Mouse (Mus musculus): ENCODE data around the gene Socs3.

Socs3 gene

DNA sequence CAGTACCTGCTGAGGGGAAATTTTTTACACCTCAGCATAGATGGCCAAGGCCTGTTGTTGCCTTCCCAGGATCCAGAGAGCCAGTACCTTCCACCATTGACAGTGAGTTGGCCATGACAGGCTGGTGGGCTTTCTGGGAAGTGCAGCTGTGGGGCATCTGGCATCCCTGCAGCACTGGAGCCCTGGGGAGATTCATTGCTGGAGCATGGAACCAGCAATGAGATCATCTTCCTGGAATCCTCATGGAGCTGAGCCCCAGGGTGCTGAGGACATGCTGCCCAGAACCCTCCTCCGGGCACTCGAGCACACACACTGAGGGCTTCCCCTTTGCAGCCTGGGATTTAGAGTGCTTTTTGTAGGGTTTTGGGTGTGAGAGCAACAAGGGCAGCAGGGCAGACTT is 25.4 kb upstream of the Socs3 start:
- no peak for DNase-seq

DNA sequence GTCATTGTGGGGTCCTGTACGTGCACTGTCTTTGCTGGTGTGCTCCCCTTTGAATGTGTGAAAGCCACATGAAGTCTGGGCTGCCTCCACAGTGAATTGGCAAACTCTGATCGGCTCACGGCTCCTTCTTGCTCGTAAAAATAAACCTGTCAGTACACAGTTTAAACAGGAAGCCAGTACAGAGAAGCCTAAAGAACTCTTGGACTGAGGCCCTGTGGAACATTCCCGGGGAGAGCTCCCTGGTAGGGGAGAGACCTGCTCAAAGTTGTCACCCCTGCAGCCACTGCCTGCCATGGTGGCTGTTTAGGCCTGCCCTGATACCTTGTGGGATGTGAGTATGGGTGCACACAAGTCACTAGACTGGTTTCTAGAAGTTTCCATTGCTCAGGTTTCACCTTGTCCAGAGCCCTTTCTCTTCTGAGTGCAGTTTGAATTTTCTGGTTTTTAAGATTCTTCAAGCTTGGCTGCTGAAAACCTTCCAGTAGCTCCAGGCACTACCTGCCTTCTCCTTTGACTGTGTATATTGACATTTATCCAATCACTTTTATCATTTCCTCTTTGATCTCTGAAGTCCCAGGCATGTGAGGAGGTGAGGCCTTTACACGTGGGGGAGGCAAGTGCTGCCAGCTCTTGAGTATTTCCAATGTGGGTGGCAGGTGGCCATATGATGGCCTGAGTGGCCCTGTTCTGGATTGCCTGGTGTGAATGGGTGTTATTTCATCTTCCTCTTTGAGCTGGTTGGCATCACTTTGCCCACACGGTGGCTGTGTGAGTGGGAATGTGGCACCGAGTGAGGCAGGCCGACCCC is 24.6 kb upstream of the Socs3 start:
- no peak for DNase-seq

- DNase-seq, result no peak
These were observed 23.6 kb upstream of the Socs3 start for GRCm38 (mm10) chr11:117993190-117994175.

DNA sequence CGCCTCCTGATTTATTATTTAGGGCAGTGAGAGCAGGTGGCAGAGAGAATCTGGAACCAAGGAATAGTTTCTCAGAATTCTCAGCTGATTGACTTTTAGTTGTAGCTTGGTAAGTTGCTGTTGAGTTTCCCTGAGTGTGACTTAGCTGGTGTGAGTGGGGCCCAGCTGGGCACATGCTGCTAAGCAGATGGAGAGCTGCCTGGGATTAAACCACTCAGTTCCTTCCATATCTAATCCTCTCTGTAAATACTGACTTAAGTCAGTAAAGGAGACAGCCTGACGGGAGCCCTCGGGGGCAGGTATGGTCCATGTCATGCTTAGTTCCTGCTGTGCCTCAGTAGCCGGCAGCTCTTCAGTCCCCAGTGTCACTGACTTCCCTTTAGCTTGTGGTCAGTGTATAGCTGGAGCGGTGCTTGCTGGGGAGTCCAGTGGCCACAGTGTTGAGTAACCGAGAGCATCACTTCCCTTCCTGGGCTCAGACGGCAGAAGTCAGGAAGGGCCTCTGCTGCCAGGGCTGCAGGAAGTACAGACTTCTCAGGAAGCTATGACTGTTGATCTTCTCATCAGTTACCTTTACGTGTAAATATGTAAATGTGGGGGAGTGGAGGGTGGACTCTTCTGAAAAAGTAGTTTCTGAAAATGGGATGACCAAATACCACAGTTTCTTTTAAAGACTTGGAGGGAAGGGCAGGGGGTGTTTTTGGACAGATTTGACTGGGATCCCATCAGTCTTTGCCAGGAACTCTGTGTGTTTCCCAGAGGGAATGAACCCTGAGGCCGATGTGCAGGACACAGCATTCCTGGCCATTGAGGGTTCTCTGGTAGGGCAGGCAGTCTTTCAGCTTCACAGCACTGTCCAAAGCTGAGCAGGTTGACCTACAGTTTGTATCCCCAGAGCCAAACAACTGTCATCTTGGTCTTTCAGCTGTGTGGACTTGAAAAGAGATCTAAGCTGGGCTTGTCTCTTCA is 21.9 kb upstream of the Socs3 start:
- peak; percentile 68 for DNase-seq

DNA sequence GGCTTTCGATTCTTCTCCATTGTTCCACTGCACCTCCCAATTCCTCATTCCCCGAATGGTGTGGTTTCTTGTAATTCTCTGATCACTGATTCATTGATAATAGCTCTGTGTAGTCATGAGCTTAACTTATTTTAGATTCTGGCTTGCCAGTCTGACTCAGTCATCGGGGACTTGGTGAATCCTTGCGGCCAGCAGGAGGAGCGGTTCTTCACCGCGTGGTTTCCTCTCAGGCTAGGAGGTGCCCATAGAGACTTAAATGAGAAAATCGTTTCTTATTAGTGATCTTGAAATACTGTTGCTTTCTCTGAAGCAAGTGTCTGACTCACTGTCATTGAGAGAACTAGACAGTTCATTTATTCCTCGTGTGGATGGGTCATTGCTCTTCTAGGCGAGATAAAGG is 20.1 kb upstream of the Socs3 start:
- DNase-seq, result no peak

DNA sequence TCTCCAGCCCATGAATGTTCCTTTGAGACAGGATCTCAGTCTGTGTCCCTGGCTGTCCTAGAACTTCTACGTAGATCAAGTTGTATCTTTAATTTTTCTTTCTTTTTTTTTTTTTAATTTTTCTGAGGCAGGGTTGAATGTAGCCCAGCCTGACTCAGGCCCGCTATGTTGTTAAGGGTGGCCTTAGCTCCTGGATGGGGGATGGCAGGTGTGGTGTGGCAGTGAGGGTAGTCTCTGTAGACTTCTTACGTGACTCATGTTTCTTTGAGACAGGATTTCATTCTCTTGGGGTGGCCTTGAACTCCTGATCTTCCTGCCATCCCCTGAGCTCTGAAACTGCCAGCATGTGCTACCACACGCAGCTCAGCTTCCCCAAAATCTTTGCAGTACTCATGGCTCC is 19.4 kb upstream of the Socs3 start:
- no peak for DNase-seq

DNA sequence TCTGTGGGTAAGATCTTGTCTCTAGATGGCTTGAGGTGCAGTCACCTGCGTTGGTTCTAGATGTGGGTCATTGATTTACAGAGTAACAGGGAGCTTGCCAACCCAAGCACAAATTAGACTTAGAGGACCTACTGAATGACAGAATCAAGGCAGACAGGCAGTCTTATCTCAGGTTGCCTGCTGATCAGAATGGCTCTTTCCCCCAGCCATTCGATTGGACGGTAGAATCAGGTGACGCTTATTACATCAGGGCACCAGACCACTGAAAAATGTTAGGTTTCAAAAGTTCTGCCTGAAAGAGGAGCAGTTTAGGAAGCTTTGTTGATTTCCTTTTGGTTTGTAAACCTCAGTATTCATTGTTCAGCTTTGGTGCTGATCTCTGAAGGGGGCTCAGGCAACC is 18.1 kb upstream of the Socs3 start:
- DNase-seq, result no peak

- DNase-seq, result no peak
These were observed 17.2 kb upstream of the Socs3 start for GRCm38 (mm10) chr11:117987032-117987451.

DNA sequence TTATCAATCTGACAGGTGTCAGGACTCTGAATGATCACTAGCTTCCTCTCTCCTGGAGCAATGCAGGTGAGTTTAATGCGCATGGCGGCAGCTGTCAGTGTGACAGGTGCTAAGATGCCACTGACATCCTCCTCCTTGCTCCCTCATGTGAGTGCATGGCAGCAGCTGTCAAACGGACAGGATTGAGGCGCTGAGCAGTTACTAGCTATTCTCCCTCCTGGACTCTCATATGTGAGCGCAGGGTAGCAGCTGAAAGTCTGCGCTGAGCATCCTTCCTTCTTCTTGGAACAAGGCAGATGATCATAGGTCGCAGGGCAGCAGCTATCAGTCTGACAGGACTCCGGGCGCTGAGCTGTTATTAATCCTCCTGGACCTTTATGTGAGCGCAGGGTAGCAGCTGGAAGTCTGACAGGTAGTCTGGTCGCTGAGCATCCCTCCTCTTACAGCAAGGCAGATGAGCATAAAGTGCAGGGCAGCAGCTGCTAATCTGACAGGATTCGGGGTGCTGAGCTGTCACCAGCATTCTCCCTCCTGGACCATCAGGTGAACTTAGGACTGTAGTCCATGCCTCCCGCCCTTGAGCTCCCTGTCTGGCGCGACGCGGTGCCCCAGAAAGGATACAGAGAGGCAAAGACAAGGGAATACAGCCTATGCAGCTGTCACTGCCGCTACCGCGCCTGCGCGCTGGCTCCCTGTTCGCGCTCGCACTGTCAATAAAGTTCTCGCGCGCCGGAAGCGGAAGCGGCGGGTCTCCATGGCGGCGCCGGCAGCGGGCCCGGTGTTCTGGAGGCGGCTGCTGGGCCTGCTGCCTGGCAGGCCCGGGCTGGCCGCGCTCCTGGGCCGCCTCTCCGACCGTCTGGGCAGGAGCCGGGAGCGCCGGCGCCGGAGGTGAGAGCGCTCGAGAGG is 16.5 kb upstream of the Socs3 start, which contains the start of gene Pgs1:
TSS of gene Pgs1 (plus strand) at position 167 of the 906 bp plus-strand sequence.
- DNase-seq, result peak; percentile 96

DNA sequence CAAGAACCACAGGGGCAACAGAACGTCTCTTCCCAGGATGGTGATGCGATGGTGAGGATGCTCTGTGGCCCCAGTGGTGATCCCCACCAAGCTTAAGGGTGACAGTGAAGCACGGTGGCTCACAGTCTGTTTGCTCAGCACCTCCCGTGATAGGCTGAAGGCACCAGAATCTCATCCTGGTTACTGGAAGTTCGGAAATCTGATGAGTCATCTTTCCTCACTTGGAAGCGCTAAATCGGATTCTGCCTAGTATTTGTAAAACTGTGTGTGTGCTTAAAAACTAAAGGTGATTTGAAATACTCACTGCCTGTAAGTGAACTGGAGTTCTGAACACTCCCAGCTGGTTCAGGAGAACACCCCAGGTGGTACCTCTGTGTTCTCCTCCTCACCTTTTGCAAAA is 13.9 kb upstream of the Socs3 start:
- no peak for DNase-seq

DNA sequence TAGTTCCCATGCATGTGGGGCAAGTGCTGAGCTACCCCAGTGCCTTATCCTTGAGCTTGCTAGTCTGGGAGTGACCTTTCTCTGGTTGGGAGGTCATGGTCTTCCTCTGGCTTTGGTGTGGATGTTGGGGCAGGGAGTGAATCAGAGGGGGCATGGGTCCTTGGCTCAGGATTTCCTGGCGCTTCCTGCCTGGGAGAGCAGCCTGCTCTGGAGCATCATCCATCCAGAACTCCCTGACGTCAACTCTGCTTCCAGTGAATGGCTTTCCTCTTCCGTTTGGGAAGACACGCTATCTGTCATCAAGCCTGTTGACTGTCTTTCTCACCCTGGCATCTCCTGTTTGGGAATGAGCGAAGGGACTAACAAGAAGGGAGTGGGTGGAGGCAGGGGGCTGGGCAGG is 12.6 kb upstream of the Socs3 start:
- no peak for DNase-seq

- no peak for DNase-seq
These were observed 9.5 kb upstream of the Socs3 start for GRCm38 (mm10) chr11:117979388-117979787.

DNA sequence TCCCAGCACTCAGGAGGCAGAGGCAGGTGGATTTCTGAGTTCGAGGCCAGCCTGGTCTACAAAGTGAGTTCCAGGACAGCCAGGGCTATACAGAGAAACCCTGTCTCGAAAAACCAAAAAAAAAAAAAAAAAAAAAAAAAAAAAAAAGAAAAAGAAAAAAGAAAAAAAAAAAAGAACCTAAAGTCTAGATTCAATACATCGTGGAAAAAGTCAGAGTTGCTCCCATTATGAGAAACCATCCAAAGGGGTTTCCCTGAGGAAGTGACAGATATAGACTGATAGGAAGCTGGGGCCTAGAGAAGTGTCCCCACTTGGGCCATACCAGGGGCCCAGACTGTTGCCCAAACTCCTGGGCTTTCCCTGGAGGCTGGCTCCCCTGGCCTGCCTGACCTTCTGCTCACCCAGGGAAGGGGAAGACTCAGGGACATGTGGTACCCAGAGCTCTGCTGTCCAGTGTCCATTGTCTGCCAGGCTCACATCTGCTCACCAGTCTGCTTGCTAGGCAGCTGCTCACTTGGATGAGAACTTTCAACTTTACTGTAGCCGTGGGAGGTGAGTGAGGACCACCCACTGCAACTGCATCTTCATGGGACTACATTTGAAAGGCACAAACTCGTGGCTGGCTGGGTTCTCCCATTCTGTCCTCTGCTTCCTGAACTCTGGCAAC is 8.0 kb upstream of the Socs3 start:
- peak; percentile 65 for DNase-seq

GRCm38 (mm10) chr11:117976081-117976582 is 6.3 kb upstream of the Socs3 start:
- DNase-seq, result peak; percentile 82

GRCm38 (mm10) chr11:117975211-117975967 is 5.5 kb upstream of the Socs3 start:
- DNase-seq, result peak; percentile 75

DNA sequence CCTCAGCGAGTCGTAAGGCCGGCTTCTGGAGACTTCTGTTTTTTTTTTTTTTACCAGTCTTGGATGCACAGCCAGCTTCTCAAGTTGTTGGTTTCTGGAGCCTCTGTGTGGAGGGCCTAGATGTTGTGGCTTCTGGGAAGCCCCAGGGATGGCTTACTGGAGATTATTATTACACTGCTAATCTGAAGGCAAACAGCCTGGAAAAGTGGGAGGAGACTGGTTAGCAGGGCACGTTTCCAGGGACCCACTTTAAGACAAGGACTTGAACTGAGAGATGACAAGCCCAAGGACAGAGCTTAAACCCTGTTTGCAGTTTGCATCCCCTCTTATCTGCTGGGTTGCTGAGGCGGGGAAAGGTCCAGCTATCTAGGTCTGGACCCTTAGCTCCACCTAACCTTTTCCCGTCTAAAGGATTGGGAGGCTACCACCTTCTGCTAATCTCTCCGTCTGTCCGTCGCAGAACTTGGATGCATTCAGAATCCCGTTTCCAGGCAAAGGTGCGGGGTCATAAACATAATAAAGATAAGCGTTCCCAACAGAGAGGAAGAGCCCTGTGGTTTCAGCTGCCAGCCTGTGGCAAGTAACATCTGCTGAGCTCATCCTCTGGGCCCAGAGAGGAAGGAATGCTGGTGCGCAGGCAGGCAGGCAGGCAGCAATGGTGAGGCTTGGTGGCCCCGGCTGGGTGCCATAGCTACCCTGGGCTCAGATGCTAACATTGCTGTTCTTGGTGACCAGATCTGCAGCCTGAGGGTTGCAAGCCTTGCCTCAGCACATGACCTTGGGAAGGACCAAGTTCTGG is 4.7 kb upstream of the Socs3 start:
- DNase-seq, result peak; percentile 66

DNA sequence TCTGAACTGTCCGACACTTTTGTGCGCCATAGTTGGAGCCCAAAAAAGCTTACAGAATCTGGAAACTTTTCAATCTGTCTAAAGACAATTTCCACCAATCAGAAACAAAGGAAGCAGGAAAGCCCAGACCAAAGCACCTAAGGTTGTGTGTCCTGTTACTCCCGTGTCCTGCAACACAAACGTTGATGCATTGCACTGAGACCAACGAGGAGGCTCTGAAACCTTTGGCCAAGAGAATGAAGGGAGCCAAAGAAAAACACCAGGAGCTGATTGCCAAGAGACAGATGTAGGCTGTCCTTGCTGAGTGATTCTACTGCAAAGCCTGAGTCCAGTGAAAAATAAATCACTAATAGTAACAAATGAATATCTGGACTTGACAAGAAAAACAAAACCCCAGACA is 3.7 kb upstream of the Socs3 start:
- no peak for DNase-seq

GRCm38 (mm10) chr11:117972656-117973558 is 3.1 kb upstream of the Socs3 start:
- peak; percentile 65 for DNase-seq
